Mouse (Mus musculus) E14TG2a.4 (cell line): ENCODE data around the gene Gimap1.

Experiments
- CTCF ChIP-seq: conservative IDR thresholded peaks from 2 replicates; pipeline ENCODE4 v1.5.1; 2014; ENCODE audit warnings: low read length
- POU5F1 ChIP-seq: IDR thresholded peaks from 2 replicates; pipeline ENCODE4 v1.6.1; 2014; ENCODE audit warnings: low read length, borderline replicate concordance

DNA sequence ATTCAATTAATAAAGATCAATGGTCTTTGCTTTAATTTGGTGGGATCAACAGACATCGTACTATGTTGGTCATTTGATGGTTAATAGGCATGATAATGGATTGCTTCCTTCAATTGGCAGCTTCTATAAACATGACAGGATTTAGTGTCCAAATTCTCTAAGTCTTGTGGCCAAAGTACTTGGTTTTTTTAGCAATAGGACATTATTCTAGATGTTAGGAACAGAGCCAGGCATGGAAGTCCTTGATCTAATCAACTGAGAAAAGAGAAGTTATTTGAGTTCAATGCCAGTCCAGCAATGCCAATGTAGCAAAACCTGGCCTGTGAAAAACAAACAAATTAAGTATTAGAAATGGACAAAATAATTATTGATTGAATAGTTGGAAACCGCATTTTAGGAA lies 46.7 kb downstream of the Gimap1 start:
- TF ChIP-seq CTCF (no peak), POU5F1 (no peak)
